Mouse (Mus musculus): Measurements from ENCODE around the gene Chsy1. TPM values are rescaled to one million over a fixed set of nuclear protein-coding genes. Genes with fewer than 3 reads are reported as not detected.

Chsy1 gene
- polyA plus RNA-seq (2014; fragmentation: Illumina TruSeq; extraction: RNeasy Lipid Tissue Mini Kit (QIAGEN cat#74804); ENCODE audit: insufficient read depth, low read depth, low replicate concordance): 14.3 TPM

GRCm38 (mm10) chr7:66108961-66109854, at the start of gene Chsy1:
Gene Chsy1, plus strand, starts transcription at chr7:66109515.

GRCm38 (mm10) chr7:66079364-66080230, 29.7 kb upstream of the Chsy1 start, which contains the start of gene Selenos:
Gene Selenos, plus strand, starts transcription at chr7:66079649.

Other genes starting within 250 kb of the Chsy1 start
- gene Pcsk6, start 247.8 kb upstream of the Chsy1 start, polyA plus RNA-seq (2014; fragmentation: Illumina TruSeq; extraction: RNeasy Lipid Tissue Mini Kit (QIAGEN cat#74804); ENCODE audit: insufficient read depth, low read depth, low replicate concordance): 4.3 TPM
- not detected for gene Gm45213, start 65.9 kb upstream of the Chsy1 start, polyA plus RNA-seq (2014; fragmentation: Illumina TruSeq; extraction: RNeasy Lipid Tissue Mini Kit (QIAGEN cat#74804); ENCODE audit: insufficient read depth, low read depth, low replicate concordance)
- gene Snrpa1, start 50.5 kb upstream of the Chsy1 start, polyA plus RNA-seq (2014; fragmentation: Illumina TruSeq; extraction: RNeasy Lipid Tissue Mini Kit (QIAGEN cat#74804); ENCODE audit: insufficient read depth, low read depth, low replicate concordance): 33.8 TPM
- gene Selenos, start 29.9 kb upstream of the Chsy1 start, polyA plus RNA-seq (2014; fragmentation: Illumina TruSeq; extraction: RNeasy Lipid Tissue Mini Kit (QIAGEN cat#74804); ENCODE audit: insufficient read depth, low read depth, low replicate concordance): 157 TPM